Mouse (Mus musculus): ENCODE measurements around the gene Helz.
"Not testable (repeated sequence)": the region's sequence is repeated elsewhere in the genome, so short reads cannot be mapped to it uniquely, and the experiment has no call there.

Gene Helz

GRCm38 (mm10) chr11:107547351-107548203 lies at the start of gene Helz:
TSS of gene Helz (plus strand) at chr11:107547930.
- no peak for DNase-seq (ENCODE audit: low spot score)

GRCm38 (mm10) chr11:107502801-107503200 lies 44.9 kb upstream of the Helz start:
- no peak for DNase-seq (ENCODE audit: low spot score)

- not testable (repeated sequence) for DNase-seq (ENCODE audit: low spot score)
These were observed 43.4 kb upstream of the Helz start for GRCm38 (mm10) chr11:107504364-107504763.

GRCm38 (mm10) chr11:107506260-107506659 lies 41.5 kb upstream of the Helz start:
- no peak for DNase-seq (ENCODE audit: low spot score)

- no peak for DNase-seq (ENCODE audit: low spot score)
These were observed 37.9 kb upstream of the Helz start for GRCm38 (mm10) chr11:107509631-107510338.

GRCm38 (mm10) chr11:107510362-107511269 lies 37.1 kb upstream of the Helz start:
- no peak for DNase-seq (ENCODE audit: low spot score)

- peak; percentile 42 for DNase-seq (ENCODE audit: low spot score)
These were observed 35.8 kb upstream of the Helz start for GRCm38 (mm10) chr11:107511954-107512353.

- DNase-seq (ENCODE audit: low spot score) = no peak
These were observed 34.7 kb upstream of the Helz start for GRCm38 (mm10) chr11:107513047-107513446.

- no peak for DNase-seq (ENCODE audit: low spot score)
These were observed 31.3 kb upstream of the Helz start for GRCm38 (mm10) chr11:107516387-107516786.

- no peak for DNase-seq (ENCODE audit: low spot score)
These were observed 28.9 kb upstream of the Helz start for GRCm38 (mm10) chr11:107518645-107519429.

- no peak for DNase-seq (ENCODE audit: low spot score)
These were observed 26.6 kb upstream of the Helz start for GRCm38 (mm10) chr11:107521153-107521552.

GRCm38 (mm10) chr11:107524966-107525365 lies 22.8 kb upstream of the Helz start:
- DNase-seq (ENCODE audit: low spot score) = no peak

GRCm38 (mm10) chr11:107527632-107528031 lies 20.1 kb upstream of the Helz start:
- no peak for DNase-seq (ENCODE audit: low spot score)

- DNase-seq (ENCODE audit: low spot score) = no peak
These were observed 18.4 kb upstream of the Helz start for GRCm38 (mm10) chr11:107529320-107529719.

GRCm38 (mm10) chr11:107531445-107531844 lies 16.3 kb upstream of the Helz start:
- no peak for DNase-seq (ENCODE audit: low spot score)

GRCm38 (mm10) chr11:107532271-107532670 lies 15.5 kb upstream of the Helz start:
- DNase-seq (ENCODE audit: low spot score) = no peak

GRCm38 (mm10) chr11:107538994-107539393 lies 8.7 kb upstream of the Helz start:
- DNase-seq (ENCODE audit: low spot score) = no peak

GRCm38 (mm10) chr11:107540339-107540738 lies 7.4 kb upstream of the Helz start:
- no peak for DNase-seq (ENCODE audit: low spot score)

- no peak for DNase-seq (ENCODE audit: low spot score)
These were observed 1.8 kb upstream of the Helz start for GRCm38 (mm10) chr11:107545747-107546476.

GRCm38 (mm10) chr11:107546667-107547301 lies 946 bp upstream of the Helz start:
- DNase-seq (ENCODE audit: low spot score) = no peak

Data from layer of hippocampus, adult 9-10 months (tissue).